Mouse (Mus musculus): Measurements from ENCODE around the gene Rhno1. TPM values are rescaled to one million over a fixed set of nuclear protein-coding genes. Genes with fewer than 3 reads are reported as not detected.
"Not testable (repeated sequence)": the region's sequence is repeated elsewhere in the genome, so short reads cannot be mapped to it uniquely, and the experiment has no call there.

The Rhno1 gene
- polyA plus RNA-seq, 1 experiment from 2014 or later: 195 TPM

DNA sequence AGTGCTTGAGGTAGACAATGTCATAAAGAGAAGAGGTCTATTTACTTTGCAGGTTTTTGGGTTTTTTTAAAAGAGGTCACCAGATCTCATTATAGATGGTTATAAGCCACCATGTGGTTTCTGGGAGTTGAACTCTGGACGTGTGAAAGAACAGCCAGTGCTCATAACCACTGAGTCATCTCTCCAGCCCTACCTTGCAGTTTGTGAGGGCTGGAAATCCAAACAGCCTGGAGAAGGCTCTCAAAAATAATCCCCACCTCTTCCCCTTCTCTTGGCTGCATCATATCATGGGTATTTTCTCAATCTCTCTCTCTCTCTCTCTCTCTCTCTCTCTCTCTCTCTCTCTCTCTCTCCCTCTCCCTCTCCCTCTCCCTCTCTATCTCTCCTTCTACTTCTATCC lies 28.0 kb upstream of the Rhno1 start:
- Histone ChIP-seq H3K27me3 (ENCODE audit: control insufficient read depth, insufficient read depth, low read length) (no peaks in the 10 kb centered on the region), H3K36me3 (ENCODE audit: control insufficient read depth, insufficient read depth, low read length) (no peaks in the 10 kb centered on the region), H3K4me2 (ENCODE audit: low read depth, severe bottlenecking) (no peak overlapping the region), H3K27ac (replicated peaks; ENCODE audit: low read depth, low read length) (no peak overlapping the region), H3K4me3 (ENCODE audit: low read depth, low read length) (no peak overlapping the region), H3K9ac (ENCODE audit: low read length) (no peak overlapping the region), H3K9me3 (ENCODE audit: control insufficient read depth, low read length) (no peaks in the 10 kb centered on the region), H3K4me1 (ENCODE audit: control insufficient read depth, insufficient read depth, low read length) (no peaks in the 10 kb centered on the region)
- DNase-seq (ENCODE audit: low spot score): no peak
- WGBS: 65% methylated on average over 1 of the region's 1 CpGs
- ATAC-seq (ENCODE audit: insufficient number of reproducible peaks, low FRiP score, low TSS enrichment, low read depth): no peak

GRCm38 (mm10) chr6:128389185-128389584 lies 26.5 kb upstream of the Rhno1 start:
- no peak overlapping the region for H3K9ac ChIP-seq (ENCODE audit: low read length)
- DNase-seq (ENCODE audit: low spot score): no peak
- ATAC-seq (ENCODE audit: insufficient number of reproducible peaks, low FRiP score, low TSS enrichment, low read depth): no peak
- 87% methylated on average over 1 of the region's 1 CpGs for WGBS
- no peaks in the 10 kb centered on the region for H3K27me3 ChIP-seq (ENCODE audit: control insufficient read depth, insufficient read depth, low read length)
- H3K4me2 ChIP-seq (ENCODE audit: low read depth, severe bottlenecking): no peak overlapping the region
- no peaks in the 10 kb centered on the region for H3K36me3 ChIP-seq (ENCODE audit: control insufficient read depth, insufficient read depth, low read length)
- H3K27ac ChIP-seq (replicated peaks; ENCODE audit: low read depth, low read length): no peak overlapping the region
- no peaks in the 10 kb centered on the region for H3K9me3 ChIP-seq (ENCODE audit: control insufficient read depth, low read length)
- H3K4me1 ChIP-seq (ENCODE audit: control insufficient read depth, insufficient read depth, low read length): no peaks in the 10 kb centered on the region
- H3K4me3 ChIP-seq (ENCODE audit: low read depth, low read length): no peak overlapping the region

GRCm38 (mm10) chr6:128385026-128385425 lies 22.3 kb upstream of the Rhno1 start:
- Histone ChIP-seq H3K36me3 (ENCODE audit: control insufficient read depth, insufficient read depth, low read length) (no peaks in the 10 kb centered on the region), H3K4me2 (ENCODE audit: low read depth, severe bottlenecking) (no peak overlapping the region), H3K27me3 (ENCODE audit: control insufficient read depth, insufficient read depth, low read length) (no peaks in the 10 kb centered on the region), H3K4me1 (ENCODE audit: control insufficient read depth, insufficient read depth, low read length) (no peaks in the 10 kb centered on the region), H3K9ac (ENCODE audit: low read length) (no peak overlapping the region), H3K27ac (replicated peaks; ENCODE audit: low read depth, low read length) (no peak overlapping the region), H3K4me3 (ENCODE audit: low read depth, low read length) (no peak overlapping the region), H3K9me3 (ENCODE audit: control insufficient read depth, low read length) (no peaks in the 10 kb centered on the region)
- no peak for DNase-seq (ENCODE audit: low spot score)
- ATAC-seq (ENCODE audit: insufficient number of reproducible peaks, low FRiP score, low TSS enrichment, low read depth): no peak
- 87% methylated on average over 1 of the region's 1 CpGs for WGBS

GRCm38 (mm10) chr6:128383752-128384151 lies 21.0 kb upstream of the Rhno1 start:
- no peaks in the 10 kb centered on the region for H3K4me1 ChIP-seq (ENCODE audit: control insufficient read depth, insufficient read depth, low read length)
- no peak overlapping the region for H3K27ac ChIP-seq (replicated peaks; ENCODE audit: low read depth, low read length)
- 81% methylated on average over 7 of the region's 7 CpGs for WGBS
- no peaks in the 10 kb centered on the region for H3K27me3 ChIP-seq (ENCODE audit: control insufficient read depth, insufficient read depth, low read length)
- H3K9ac ChIP-seq (ENCODE audit: low read length): no peak overlapping the region
- H3K9me3 ChIP-seq (ENCODE audit: control insufficient read depth, low read length): no peaks in the 10 kb centered on the region
- DNase-seq (ENCODE audit: low spot score): no peak
- no peak overlapping the region for H3K4me2 ChIP-seq (ENCODE audit: low read depth, severe bottlenecking)
- no peak overlapping the region for H3K4me3 ChIP-seq (ENCODE audit: low read depth, low read length)
- no peak for ATAC-seq (ENCODE audit: insufficient number of reproducible peaks, low FRiP score, low TSS enrichment, low read depth)
- H3K36me3 ChIP-seq (ENCODE audit: control insufficient read depth, insufficient read depth, low read length): no peaks in the 10 kb centered on the region

DNA sequence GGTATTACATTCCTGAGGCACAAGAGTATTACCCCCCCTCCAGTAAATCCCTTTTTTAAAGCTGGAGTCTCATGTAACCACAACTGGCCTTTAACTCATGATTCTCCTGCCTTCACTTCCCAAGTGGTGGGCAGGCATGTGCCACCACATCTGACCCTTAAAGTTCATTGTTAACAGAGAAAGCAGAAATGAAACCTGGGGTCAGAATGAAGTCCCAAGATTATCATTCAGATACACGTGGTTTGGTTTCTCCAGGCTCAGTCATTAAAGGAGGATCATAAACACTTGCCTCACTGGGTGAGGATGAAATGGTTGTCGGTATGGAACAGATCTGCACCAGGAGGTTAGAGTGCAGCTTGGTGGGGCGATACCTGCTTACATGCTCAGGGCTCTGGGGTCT lies 18.5 kb upstream of the Rhno1 start:
- Histone ChIP-seq H3K9ac (ENCODE audit: low read length) (no peak overlapping the region), H3K4me3 (ENCODE audit: low read depth, low read length) (no peak overlapping the region), H3K27me3 (ENCODE audit: control insufficient read depth, insufficient read depth, low read length) (no peaks in the 10 kb centered on the region), H3K4me1 (ENCODE audit: control insufficient read depth, insufficient read depth, low read length) (no peaks in the 10 kb centered on the region), H3K9me3 (ENCODE audit: control insufficient read depth, low read length) (no peaks in the 10 kb centered on the region), H3K27ac (replicated peaks; ENCODE audit: low read depth, low read length) (no peak overlapping the region), H3K4me2 (ENCODE audit: low read depth, severe bottlenecking) (no peak overlapping the region), H3K36me3 (ENCODE audit: control insufficient read depth, insufficient read depth, low read length) (no peaks in the 10 kb centered on the region)
- 61% methylated on average over 3 of the region's 3 CpGs for WGBS
- ATAC-seq (ENCODE audit: insufficient number of reproducible peaks, low FRiP score, low TSS enrichment, low read depth): no peak
- no peak for DNase-seq (ENCODE audit: low spot score)

DNA sequence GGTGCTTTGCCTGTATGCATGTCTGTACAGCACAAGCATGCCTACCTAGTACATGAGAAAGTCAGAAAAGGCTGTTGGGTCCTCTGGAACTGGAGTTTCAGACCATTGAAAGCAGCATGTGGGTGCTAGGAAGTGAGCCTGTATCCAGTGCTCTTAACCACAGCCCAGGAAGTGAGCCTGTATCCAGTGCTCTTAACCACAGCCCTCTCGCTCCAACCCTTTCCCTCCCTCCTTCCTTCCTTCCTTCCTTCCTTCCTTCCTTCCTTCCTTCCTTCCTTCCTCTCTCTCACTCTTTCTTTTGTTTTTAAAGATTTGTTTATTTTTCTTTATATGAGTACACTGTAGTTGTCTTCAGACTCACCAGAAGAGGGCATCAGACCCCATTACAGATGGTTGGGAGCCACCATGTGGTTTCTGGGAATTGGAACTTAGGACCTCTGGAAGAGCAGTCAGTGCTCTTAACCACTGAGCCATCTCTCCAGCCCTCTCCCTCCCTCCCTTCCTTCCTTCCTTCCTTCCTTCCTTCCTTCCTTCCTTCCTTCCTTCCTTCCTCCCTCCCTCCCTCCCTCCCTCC lies 18.0 kb upstream of the Rhno1 start:
- not testable (repeated sequence) for H3K4me2 ChIP-seq (ENCODE audit: low read depth, severe bottlenecking); DNase-seq (ENCODE audit: low spot score); H3K36me3 ChIP-seq (ENCODE audit: control insufficient read depth, insufficient read depth, low read length); H3K27ac ChIP-seq (replicated peaks; ENCODE audit: low read depth, low read length); ATAC-seq (ENCODE audit: insufficient number of reproducible peaks, low FRiP score, low TSS enrichment, low read depth); H3K9ac ChIP-seq (ENCODE audit: low read length); H3K4me1 ChIP-seq (ENCODE audit: control insufficient read depth, insufficient read depth, low read length); H3K27me3 ChIP-seq (ENCODE audit: control insufficient read depth, insufficient read depth, low read length); H3K9me3 ChIP-seq (ENCODE audit: control insufficient read depth, low read length); H3K4me3 ChIP-seq (ENCODE audit: low read depth, low read length)
- 52% methylated on average over 1 of the region's 1 CpGs for WGBS

GRCm38 (mm10) chr6:128379636-128380035 lies 16.9 kb upstream of the Rhno1 start:
- Histone ChIP-seq H3K4me1 (ENCODE audit: control insufficient read depth, insufficient read depth, low read length) (no peaks in the 10 kb centered on the region), H3K4me3 (ENCODE audit: low read depth, low read length) (no peak overlapping the region), H3K36me3 (ENCODE audit: control insufficient read depth, insufficient read depth, low read length) (peaks cover 2% of the 10 kb centered on the region; the same call in 1 of the 2 replicates), H3K4me2 (ENCODE audit: low read depth, severe bottlenecking) (no peak overlapping the region), H3K9ac (ENCODE audit: low read length) (no peak overlapping the region), H3K27ac (replicated peaks; ENCODE audit: low read depth, low read length) (no peak overlapping the region), H3K27me3 (ENCODE audit: control insufficient read depth, insufficient read depth, low read length) (no peaks in the 10 kb centered on the region), H3K9me3 (ENCODE audit: control insufficient read depth, low read length) (no peaks in the 10 kb centered on the region)
- WGBS: 83% methylated on average over 16 of the region's 16 CpGs
- ATAC-seq (ENCODE audit: insufficient number of reproducible peaks, low FRiP score, low TSS enrichment, low read depth) (no peak), DNase-seq (ENCODE audit: low spot score) (no peak)

DNA sequence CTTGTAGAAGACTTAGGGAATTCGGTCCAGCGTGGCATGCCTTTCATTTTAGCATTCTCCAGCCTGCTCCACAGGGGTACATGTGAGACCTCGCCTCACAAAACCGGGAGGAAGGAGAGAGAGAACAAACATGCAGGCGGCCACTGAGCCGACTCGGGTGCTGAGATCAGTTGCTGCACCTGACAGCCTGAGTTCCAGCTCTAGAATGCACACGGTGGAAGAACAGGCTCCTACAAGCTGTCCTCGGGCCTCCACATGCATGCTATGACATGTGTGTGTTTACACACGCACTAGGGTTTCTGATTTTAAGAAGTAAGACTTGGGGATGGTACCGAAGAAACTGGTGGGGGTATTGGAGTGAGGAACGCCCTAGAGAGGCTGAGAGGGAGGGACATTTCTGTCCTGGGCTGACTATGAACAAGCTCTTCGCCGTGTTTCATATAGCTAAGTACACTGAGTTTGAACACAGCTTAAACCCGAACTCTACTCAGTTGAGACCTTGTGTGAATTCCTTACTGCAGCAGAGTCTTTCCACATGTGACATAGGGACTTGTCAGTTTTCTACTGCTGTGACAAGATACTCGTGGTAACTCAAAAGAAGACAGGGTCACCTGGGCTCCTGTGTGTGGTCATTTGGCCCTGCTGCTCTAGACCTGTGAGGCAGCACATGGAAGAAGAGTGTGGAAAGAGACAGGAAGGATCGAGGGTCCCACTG lies 13.8 kb upstream of the Rhno1 start:
- 91% methylated on average over 17 of the region's 17 CpGs for WGBS
- no peak for ATAC-seq (ENCODE audit: insufficient number of reproducible peaks, low FRiP score, low TSS enrichment, low read depth)
- H3K36me3 ChIP-seq (ENCODE audit: control insufficient read depth, insufficient read depth, low read length): peaks cover 21% of the 10 kb centered on the region; the same call in 1 of the 2 replicates
- no peak overlapping the region for H3K4me3 ChIP-seq (ENCODE audit: low read depth, low read length)
- no peaks in the 10 kb centered on the region for H3K4me1 ChIP-seq (ENCODE audit: control insufficient read depth, insufficient read depth, low read length)
- no peak overlapping the region for H3K9ac ChIP-seq (ENCODE audit: low read length)
- DNase-seq (ENCODE audit: low spot score): no peak
- H3K27me3 ChIP-seq (ENCODE audit: control insufficient read depth, insufficient read depth, low read length): no peaks in the 10 kb centered on the region
- no peaks in the 10 kb centered on the region for H3K9me3 ChIP-seq (ENCODE audit: control insufficient read depth, low read length)
- H3K4me2 ChIP-seq (ENCODE audit: low read depth, severe bottlenecking): no peak overlapping the region
- H3K27ac ChIP-seq (replicated peaks; ENCODE audit: low read depth, low read length): no peak overlapping the region

DNA sequence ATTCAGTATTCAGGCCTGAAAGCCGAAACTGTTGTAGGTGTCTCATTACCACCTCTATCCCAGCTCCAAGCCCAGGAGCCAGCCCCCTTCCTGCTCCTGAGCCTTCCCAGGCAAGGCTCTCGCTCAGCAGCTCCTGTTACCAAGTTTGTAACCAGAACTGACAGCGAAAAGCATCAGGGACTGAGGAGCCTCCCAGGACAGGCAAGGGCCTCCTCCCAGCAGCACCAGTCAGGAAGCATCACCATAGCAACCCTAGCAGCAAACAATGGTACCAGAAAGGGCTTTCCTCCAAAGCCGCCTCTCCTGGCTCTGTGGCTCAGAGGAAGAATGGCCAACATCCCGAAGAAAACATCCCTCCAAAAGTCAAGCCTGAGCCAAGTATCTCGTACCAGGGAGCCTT lies 12.5 kb upstream of the Rhno1 start, which contains the start of the genes Tex52 and Gm44596:
Tex52 (plus strand) TSS at position 265 of the 400 bp plus-strand sequence.
Gm44596 (plus strand) TSS at position 312 of the 400 bp plus-strand sequence.
- no peak within 1 kb of the TSS for H3K27ac ChIP-seq (replicated peaks; ENCODE audit: low read depth, low read length)

More for the DNA sequence above, 12.5 kb upstream of the Rhno1 start, which contains the start of the genes Tex52 and Gm44596:
- peaks cover 30% of the 10 kb centered on the region for H3K36me3 ChIP-seq (ENCODE audit: control insufficient read depth, insufficient read depth, low read length)
- no peaks in the 10 kb centered on the region for H3K27me3 ChIP-seq (ENCODE audit: control insufficient read depth, insufficient read depth, low read length)
- H3K9me3 ChIP-seq (ENCODE audit: control insufficient read depth, low read length): no peaks in the 10 kb centered on the region
- no peak within 1 kb of the TSS for H3K4me2 ChIP-seq (ENCODE audit: low read depth, severe bottlenecking)
- H3K9ac ChIP-seq (ENCODE audit: low read length): no peak within 1 kb of the TSS
- WGBS: 72% methylated on average over 6 of the region's 6 CpGs
- ATAC-seq (ENCODE audit: insufficient number of reproducible peaks, low FRiP score, low TSS enrichment, low read depth) (no peak), DNase-seq (ENCODE audit: low spot score) (no peak)
- no peak within 1 kb of the TSS for H3K4me3 ChIP-seq (ENCODE audit: low read depth, low read length)
- H3K4me1 ChIP-seq (ENCODE audit: control insufficient read depth, insufficient read depth, low read length): no peaks in the 10 kb centered on the region

Measured in limb, embryonic 11.5 days (tissue).